ENCODE assay signal across 10 mouse cellular contexts in genomic region chr8:122445203-122445602, GRCm38 (mm10). TPM values are rescaled to one million over a fixed set of nuclear protein-coding genes. Genes with fewer than 3 reads are reported as not detected.
DNase-seq lines count a peak whose midpoint lies in the region; ATAC-seq and TF ChIP-seq lines count a peak whose summit lies in the region.
"Had no signal": no experiment of that assay in that cellular context is flagged by ENCODE, and none has a peak within 500 bp of the region (broad histone marks: within the 10 kb centered on the region; RNA-seq: fewer than 3 reads in every experiment).

No protein-coding gene starts in this region.

- peaks cover 31% of the 10 kb centered on the region for H3K4me1 ChIP-seq in forebrain, embryonic 10.5 days
- H3K4me1 ChIP-seq in forebrain, embryonic 11.5 days (replicated peaks; ENCODE audit: control insufficient read depth, insufficient read depth, low read length): peaks cover 3% of the 10 kb centered on the region; the same call in 1 of the 2 replicates
- peaks cover 10% of the 10 kb centered on the region; the same call in 1 of the 2 replicates for H3K4me1 ChIP-seq in lung, embryonic 14.5 days (ENCODE audit: insufficient read depth)
- H3K4me1 ChIP-seq in hindbrain, embryonic 14.5 days (replicated peaks; ENCODE audit: control insufficient read depth, insufficient read depth, low read length): peaks cover 23% of the 10 kb centered on the region

- no peak overlapping the region; the same call in 1 of the 2 replicates for H3K4me3 ChIP-seq in forebrain, embryonic 10.5 days
- H3K4me3 ChIP-seq in forebrain, embryonic 11.5 days (ENCODE audit: low read depth, low read length): no peak overlapping the region
- H3K4me3 ChIP-seq in lung, embryonic 14.5 days (ENCODE audit: low read depth, low read length): no peak overlapping the region
- H3K4me3 ChIP-seq in hindbrain, embryonic 14.5 days (replicated peaks; ENCODE audit: low read length): peak overlapping the region; percentile 74; the same call in 1 of the 2 replicates
- H3K4me3 ChIP-seq in myocyte: no peak overlapping the region

- H3K27ac ChIP-seq in forebrain, embryonic 10.5 days: peak overlapping the region; percentile 20; the same call in 1 of the 2 replicates
- no peak overlapping the region for H3K27ac ChIP-seq in forebrain, embryonic 11.5 days (ENCODE audit: low read depth, low read length)
- peak overlapping the region; percentile 97; the same call in 1 of the 2 replicates for H3K27ac ChIP-seq in lung, embryonic 14.5 days (ENCODE audit: low read depth)
- peak overlapping the region; percentile 95 for H3K27ac ChIP-seq in hindbrain, embryonic 14.5 days

- H3ac ChIP-seq in myocyte (ENCODE audit: control insufficient read depth, insufficient read length): no peak overlapping the region

- DNase-seq in forebrain, embryonic 10.5 days (ENCODE audit: extremely low spot score, low spot score): no peak
- no peak for DNase-seq in forebrain, embryonic 11.5 days (ENCODE audit: low spot score)
- peak; percentile 20 for DNase-seq in lung, embryonic 14.5 days
- no peak for DNase-seq in lung, postnatal 36 days
- DNase-seq in hindbrain, embryonic 14.5 days (ENCODE audit: low spot score): no peak
- no peak for DNase-seq in layer of hippocampus, postnatal 10 days (ENCODE audit: low spot score in 2 of 2)
- DNase-seq: adrenal gland, postnatal 25 days had no signal

- H3K79me2 ChIP-seq in myocyte (ENCODE audit: control insufficient read depth, insufficient read depth): peaks cover 16% of the 10 kb centered on the region

- no peaks in the 10 kb centered on the region for H3K27me3 ChIP-seq in forebrain, embryonic 10.5 days (ENCODE audit: poor library complexity, severe bottlenecking)
- no peaks in the 10 kb centered on the region for H3K27me3 ChIP-seq in forebrain, embryonic 11.5 days (ENCODE audit: control insufficient read depth, insufficient read depth, low read length)
- no peaks in the 10 kb centered on the region for H3K27me3 ChIP-seq in lung, embryonic 14.5 days (ENCODE audit: insufficient read depth, low read length)
- H3K27me3 ChIP-seq in hindbrain, embryonic 14.5 days (ENCODE audit: control insufficient read depth, insufficient read depth, low read length): no peaks in the 10 kb centered on the region
- H3K27me3 ChIP-seq in myocyte (ENCODE audit: control insufficient read depth, insufficient read depth, insufficient read length): no peaks in the 10 kb centered on the region

- ATAC-seq in forebrain, embryonic 11.5 days (replicated peaks; ENCODE audit: low FRiP score): no peak
- ATAC-seq in lung, embryonic 14.5 days (ENCODE audit: insufficient read depth): no peak
- no peak for ATAC-seq in hindbrain, embryonic 14.5 days (ENCODE audit: low FRiP score)
- no peak for ATAC-seq in inflammation-experienced regulatory T-cells, adult 6 months

- H3K9ac ChIP-seq in forebrain, embryonic 11.5 days (ENCODE audit: low read length): no peak overlapping the region
- no peak overlapping the region for H3K9ac ChIP-seq in lung, embryonic 14.5 days
- 0 out of 2 replicates have a peak overlapping the region, but pooled peaks have one; percentile 82 for H3K9ac ChIP-seq in hindbrain, embryonic 14.5 days

- peaks cover 2% of the 10 kb centered on the region; the same call in 1 of the 2 replicates for H3K36me3 ChIP-seq in forebrain, embryonic 10.5 days (replicated peaks)
- no peaks in the 10 kb centered on the region for H3K36me3 ChIP-seq in forebrain, embryonic 11.5 days (ENCODE audit: control insufficient read depth, insufficient read depth, low read length)
- H3K36me3 ChIP-seq in lung, embryonic 14.5 days (ENCODE audit: insufficient read depth): no peaks in the 10 kb centered on the region
- H3K36me3 ChIP-seq in hindbrain, embryonic 14.5 days (replicated peaks; ENCODE audit: control insufficient read depth, insufficient read depth): no peaks in the 10 kb centered on the region
- no peaks in the 10 kb centered on the region for H3K36me3 ChIP-seq in myocyte (ENCODE audit: control insufficient read depth, insufficient read depth)

- H3K9me3 ChIP-seq in forebrain, embryonic 10.5 days: no peaks in the 10 kb centered on the region
- H3K9me3 ChIP-seq in forebrain, embryonic 11.5 days (ENCODE audit: control insufficient read depth, low read length): no peaks in the 10 kb centered on the region
- no peaks in the 10 kb centered on the region for H3K9me3 ChIP-seq in lung, embryonic 14.5 days (ENCODE audit: low read depth, low read length)
- no peaks in the 10 kb centered on the region for H3K9me3 ChIP-seq in hindbrain, embryonic 14.5 days (ENCODE audit: control insufficient read depth, low read length)

- H3K4me2 ChIP-seq in forebrain, embryonic 11.5 days (ENCODE audit: low read depth, low read length, severe bottlenecking): no peak overlapping the region
- peak overlapping the region; percentile 98 for H3K4me2 ChIP-seq in lung, embryonic 14.5 days
- H3K4me2 ChIP-seq in hindbrain, embryonic 14.5 days (replicated peaks): peak overlapping the region; percentile 75
- peak overlapping the region; percentile 84 for H3K4me2 ChIP-seq in myocyte (ENCODE audit: low read depth)

- no peak for TF ChIP-seq POLR2A in myocyte (IDR thresholded peaks at IDR 0.05; ENCODE audit: insufficient read length, low read depth)

- 71% methylated on average over 3 of the region's 3 CpGs for WGBS in forebrain, embryonic 10.5 days
- WGBS in forebrain, embryonic 11.5 days: 76% methylated on average over 3 of the region's 3 CpGs
- 64% methylated on average over 3 of the region's 3 CpGs for WGBS in lung, embryonic 14.5 days
- WGBS in hindbrain, embryonic 14.5 days: 68% methylated on average over 3 of the region's 3 CpGs

- no peak for TF ChIP-seq CTCF in lung, embryonic 14.5 days (IDR thresholded peaks at IDR 0.05; ENCODE audit: low read depth)

TF ChIP-seq in myocyte, 11 proteins besides CTCF, POLR2A, EP300 and RAD21 (continues in another document):
- TF ChIP-seq CEBPB (IDR thresholded peaks at IDR 0.05; ENCODE audit: insufficient read depth, poor library complexity, severe bottlenecking): no peak
- peak in 1 of 3 experiments; percentile 40 for TF ChIP-seq MYOG (IDR thresholded peaks at IDR 0.05; ENCODE audit: control insufficient read depth in 1 of 3, insufficient read depth in 1 of 3, insufficient read length in 2 of 3, low read depth in 2 of 3)
- TF ChIP-seq MYOD1 (IDR thresholded peaks at IDR 0.05; ENCODE audit: control insufficient read depth in 1 of 3, insufficient read length in 2 of 3, low read depth in 2 of 3): peak in 1 of 3 experiments; percentile 18

RNA-seq across cellular contexts. Expression of gene Mvd, which starts 2.0 kb away (rescaled TPM):
- 52.1 and 54.2 TPM in 2 replicates for polyA plus RNA-seq in forebrain, embryonic 10.5 days (2016; fragmentation: Nextera tagmentation; extraction: Ambion mirVana)
- polyA plus RNA-seq in forebrain, embryonic 11.5 days (2014; fragmentation: Nextera tagmentation; extraction: Ambion mirVana): 47.4 and 50.3 TPM in 2 replicates
- 27.1 and 29.5 TPM in 2 replicates for polyA plus RNA-seq in lung, embryonic 14.5 days (2014; fragmentation: Nextera tagmentation; extraction: Ambion mirVana)
- polyA plus RNA-seq in hindbrain, embryonic 14.5 days (2014; fragmentation: Nextera tagmentation; extraction: Ambion mirVana): 61.3 and 75.6 TPM in 2 replicates
- 85.3 TPM for polyA plus RNA-seq in myocyte (2012; fragmentation: generic; extraction: Trizol)
- 10 to 100 TPM in 2 of 3 experiments, 1 to 10 TPM in 1; 6.6 to 15.3 (median 12.7) TPM for polyA plus RNA-seq in inflammation-experienced regulatory T-cells, adult 6 months (2017; shearing (Covaris generic))
- total RNA-seq in layer of hippocampus, postnatal 10 days (2021): 10 to 100 TPM; 50.9 to 56.4 TPM

RNA-seq across cellular contexts. Expression of gene Cyba, which starts 12.5 kb away (rescaled TPM):
- 70.0 and 75.7 TPM in 2 replicates for polyA plus RNA-seq in forebrain, embryonic 10.5 days (2016; fragmentation: Nextera tagmentation; extraction: Ambion mirVana)
- polyA plus RNA-seq in forebrain, embryonic 11.5 days (2014; fragmentation: Nextera tagmentation; extraction: Ambion mirVana): 52.3 and 58.2 TPM in 2 replicates
- polyA plus RNA-seq in lung, embryonic 14.5 days (2014; fragmentation: Nextera tagmentation; extraction: Ambion mirVana): 165 and 175 TPM in 2 replicates
- 35.7 and 44.3 TPM in 2 replicates for polyA plus RNA-seq in hindbrain, embryonic 14.5 days (2014; fragmentation: Nextera tagmentation; extraction: Ambion mirVana)
- polyA plus RNA-seq in myocyte (2012; fragmentation: generic; extraction: Trizol): not detected
- polyA plus RNA-seq in inflammation-experienced regulatory T-cells, adult 6 months (2017; shearing (Covaris generic)): 100 to 1,000 TPM; 664 to 875 (median 733) TPM
- total RNA-seq in layer of hippocampus, postnatal 10 days (2021): 10 to 100 TPM; 11.6 to 12.8 TPM

RNA-seq across cellular contexts. Expression of gene Snai3, which starts 15.3 kb away (rescaled TPM):
- polyA plus RNA-seq in forebrain, embryonic 10.5 days (2016; fragmentation: Nextera tagmentation; extraction: Ambion mirVana): 0.18 and 0.22 TPM in 2 replicates
- polyA plus RNA-seq in forebrain, embryonic 11.5 days (2014; fragmentation: Nextera tagmentation; extraction: Ambion mirVana): 0.37 TPM in 1 of 2 replicates, not detected in the other
- polyA plus RNA-seq in lung, embryonic 14.5 days (2014; fragmentation: Nextera tagmentation; extraction: Ambion mirVana): 0.87 and 1.3 TPM in 2 replicates
- not detected in 2 replicates for polyA plus RNA-seq in hindbrain, embryonic 14.5 days (2014; fragmentation: Nextera tagmentation; extraction: Ambion mirVana)
- 1.3 TPM for polyA plus RNA-seq in myocyte (2012; fragmentation: generic; extraction: Trizol)
- polyA plus RNA-seq in inflammation-experienced regulatory T-cells, adult 6 months (2017; shearing (Covaris generic)): 10 to 100 TPM in 1 of 3 experiments, 1 to 10 TPM in 2; 2.6 to 13.9 (median 3.9) TPM
- not detected for total RNA-seq in layer of hippocampus, postnatal 10 days (2021)
- total RNA-seq: adrenal gland, postnatal 25 days had no signal

RNA-seq across cellular contexts. Expression of gene Il17c, which starts 23.4 kb away (rescaled TPM):
- 0.21 TPM in 1 of 2 replicates, not detected in the other for polyA plus RNA-seq in forebrain, embryonic 10.5 days (2016; fragmentation: Nextera tagmentation; extraction: Ambion mirVana)
- not detected in 2 replicates for polyA plus RNA-seq in forebrain, embryonic 11.5 days (2014; fragmentation: Nextera tagmentation; extraction: Ambion mirVana)
- polyA plus RNA-seq in lung, embryonic 14.5 days (2014; fragmentation: Nextera tagmentation; extraction: Ambion mirVana): 0.27 TPM in 1 of 2 replicates, not detected in the other
- not detected in 2 replicates for polyA plus RNA-seq in hindbrain, embryonic 14.5 days (2014; fragmentation: Nextera tagmentation; extraction: Ambion mirVana)
- not detected for polyA plus RNA-seq in myocyte (2012; fragmentation: generic; extraction: Trizol)
- under 1 TPM in 1 of 3 experiments, not detected in 2; 0.64 TPM for polyA plus RNA-seq in inflammation-experienced regulatory T-cells, adult 6 months (2017; shearing (Covaris generic))
- total RNA-seq in layer of hippocampus, postnatal 10 days (2021): not detected
- total RNA-seq: adrenal gland, postnatal 25 days; megakaryocyte progenitor cell, adult 5-6 weeks had no signal

RNA-seq across cellular contexts. Expression of gene Rnf166, which starts 30.7 kb away (rescaled TPM):
- 31.0 and 33.0 TPM in 2 replicates for polyA plus RNA-seq in forebrain, embryonic 10.5 days (2016; fragmentation: Nextera tagmentation; extraction: Ambion mirVana)
- 31.2 and 36.0 TPM in 2 replicates for polyA plus RNA-seq in forebrain, embryonic 11.5 days (2014; fragmentation: Nextera tagmentation; extraction: Ambion mirVana)
- polyA plus RNA-seq in lung, embryonic 14.5 days (2014; fragmentation: Nextera tagmentation; extraction: Ambion mirVana): 34.7 and 37.2 TPM in 2 replicates
- polyA plus RNA-seq in hindbrain, embryonic 14.5 days (2014; fragmentation: Nextera tagmentation; extraction: Ambion mirVana): 31.6 and 32.6 TPM in 2 replicates
- 36.3 TPM for polyA plus RNA-seq in myocyte (2012; fragmentation: generic; extraction: Trizol)
- 10 to 100 TPM; 30.5 to 56.1 (median 31.2) TPM for polyA plus RNA-seq in inflammation-experienced regulatory T-cells, adult 6 months (2017; shearing (Covaris generic))
- total RNA-seq in layer of hippocampus, postnatal 10 days (2021): 10 to 100 TPM; 19.7 to 23.5 TPM

Comparison
In these comparisons a context has a peak if more than half of its experiments do, and no peak if none do; other contexts are left out.
1. RNA of gene Cyba, which starts 12.5 kb away (polyA plus RNA-seq): 664 to 875 TPM in inflammation-experienced regulatory T-cells, adult 6 months, 165 to 175 TPM in lung, embryonic 14.5 days, 70.0 to 75.7 TPM in forebrain, embryonic 10.5 days, 52.3 to 58.2 TPM in forebrain, embryonic 11.5 days and 35.7 to 44.3 TPM in hindbrain, embryonic 14.5 days; not detected in myocyte (single experiment); every median in the first group is over 10 times any median in the second.